Mouse (Mus musculus) thymus, adult 2 months (tissue): ENCODE results near the gene Glis1.

Experiments used
- CTCF ChIP-seq: fragments of 200-500 bp; IDR thresholded peaks from 2 replicates; pipeline ENCODE4 v1.5.1; 2012; ENCODE audit warnings: mild to moderate bottlenecking, control low read depth, low read length, moderate library complexity, borderline replicate concordance; ENCODE audit not compliant: control insufficient read depth, poor library complexity, insufficient read depth; ENCODE audit errors: extremely low read depth
- POLR2A ChIP-seq: fragments of 200-500 bp; IDR thresholded peaks from 2 replicates; pipeline ENCODE4 v1.6.1; 2012; ENCODE audit warnings: mild to moderate bottlenecking, low read length, control low read depth, moderate library complexity; ENCODE audit not compliant: control insufficient read depth, poor library complexity, insufficient read depth; ENCODE audit errors: extremely low read depth

GRCm38 (mm10) chr4:107442891-107443483, 8.6 kb downstream of the Glis1 start:
- TF ChIP-seq POLR2A (no peak), CTCF (no peak)
